Mouse (Mus musculus): ENCODE measurements around the gene Slc5a11. TPM values are rescaled to one million over a fixed set of nuclear protein-coding genes. Genes with fewer than 3 reads are reported as not detected.

Slc5a11 gene
- total RNA-seq (2021), result not detected
- long read RNA-seq, experiment 1, result 0 reads
- long read RNA-seq, experiment 2, result 0 reads

DNA sequence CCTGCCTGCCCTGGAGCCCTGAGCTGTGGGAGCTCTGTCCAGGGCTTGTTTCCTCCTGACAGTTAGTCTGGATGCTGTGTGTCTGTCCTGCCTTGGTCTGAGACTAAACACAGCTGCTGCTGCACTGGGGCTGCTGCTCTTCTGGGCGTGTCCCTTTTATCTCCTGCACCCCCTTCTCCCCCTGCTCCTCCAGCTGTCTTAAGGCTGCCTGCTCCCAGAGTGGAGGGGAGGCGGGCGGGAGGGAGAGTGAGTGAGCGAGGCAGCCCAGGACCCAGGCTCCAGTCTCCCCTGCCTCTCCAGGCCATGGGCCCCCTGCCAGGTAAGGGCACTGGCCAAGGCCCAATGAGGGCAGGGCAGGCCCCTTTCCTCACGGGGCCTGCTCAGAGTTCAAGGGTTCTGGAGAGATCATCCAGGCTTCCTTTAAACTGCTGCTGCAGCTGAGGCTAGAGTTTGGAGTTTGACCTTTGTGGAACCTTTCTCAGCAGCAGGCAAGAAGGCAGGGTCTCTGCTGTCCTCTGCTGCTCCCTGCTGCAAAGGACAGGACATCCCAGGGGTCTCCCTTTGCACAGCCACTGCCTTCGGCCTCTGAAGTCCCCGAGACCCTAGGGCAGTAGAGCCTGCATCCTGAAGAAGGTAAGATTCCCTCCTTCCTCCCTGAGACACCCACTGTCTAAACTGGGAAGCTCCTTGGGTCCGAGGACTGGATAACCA is at the start of gene Slc5a11:
TSS of gene Slc5a11 (plus strand) at position 416 of the 711 bp plus-strand sequence.
- DNase-seq, result no peak

DNA sequence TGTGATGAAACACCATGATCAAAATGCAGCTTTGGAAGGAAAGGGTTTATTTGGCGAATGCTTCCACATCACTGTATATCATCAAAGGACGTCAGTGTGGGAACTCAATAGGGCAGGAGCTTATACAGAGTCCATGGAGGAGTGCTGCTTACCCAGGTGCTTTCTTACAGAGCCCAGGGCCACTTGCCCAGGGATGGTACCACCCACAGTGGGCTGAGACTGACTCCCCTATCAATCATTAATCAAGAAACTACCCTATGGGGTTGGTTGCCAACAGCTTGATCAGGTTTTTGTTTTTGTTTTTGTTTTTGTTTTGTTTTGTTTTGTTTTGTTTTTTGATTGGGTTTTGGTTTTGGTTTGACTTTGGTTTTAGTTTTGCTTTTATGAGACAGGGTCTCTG is 47.1 kb upstream of the Slc5a11 start:
- DNase-seq, result no peak

DNA sequence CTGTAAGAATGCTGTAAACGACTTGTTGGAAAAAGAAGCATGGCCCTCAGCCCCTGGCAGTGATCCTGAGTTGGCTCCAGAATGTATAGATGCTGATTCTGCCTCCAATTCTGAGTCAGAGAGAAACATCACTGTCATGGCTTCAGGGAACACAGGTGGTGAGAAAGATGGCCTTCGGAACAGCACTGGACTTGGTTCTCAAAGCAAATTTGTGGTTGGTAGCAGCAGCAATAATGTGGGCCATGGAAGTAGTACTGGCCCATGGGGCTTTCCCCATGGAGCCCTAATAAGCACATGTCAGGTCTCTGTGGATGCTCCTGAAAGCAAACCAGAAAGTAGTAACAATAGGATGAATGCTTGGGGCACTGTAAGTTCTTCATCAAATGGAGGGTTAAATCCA is 45.0 kb upstream of the Slc5a11 start:
- DNase-seq, result no peak

DNA sequence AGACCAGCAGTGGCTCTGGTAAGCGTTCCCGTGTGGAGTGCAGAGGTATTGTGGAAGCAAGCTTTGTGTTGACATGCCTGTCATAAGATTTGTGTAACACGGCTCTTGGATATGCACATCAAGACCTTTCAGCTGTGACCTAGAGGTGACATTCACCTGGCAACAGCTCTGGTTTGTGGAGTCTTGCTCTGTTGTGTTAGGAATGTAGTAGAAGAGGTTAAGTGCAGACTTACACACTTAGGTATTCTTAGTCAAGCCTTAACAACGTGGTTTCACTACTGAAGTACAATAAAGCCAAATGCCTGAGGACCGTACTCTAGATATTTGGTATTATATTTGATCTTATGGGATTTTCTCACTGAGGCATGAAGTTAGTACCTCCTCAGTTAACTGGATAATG is 42.5 kb upstream of the Slc5a11 start:
- no peak for DNase-seq

DNA sequence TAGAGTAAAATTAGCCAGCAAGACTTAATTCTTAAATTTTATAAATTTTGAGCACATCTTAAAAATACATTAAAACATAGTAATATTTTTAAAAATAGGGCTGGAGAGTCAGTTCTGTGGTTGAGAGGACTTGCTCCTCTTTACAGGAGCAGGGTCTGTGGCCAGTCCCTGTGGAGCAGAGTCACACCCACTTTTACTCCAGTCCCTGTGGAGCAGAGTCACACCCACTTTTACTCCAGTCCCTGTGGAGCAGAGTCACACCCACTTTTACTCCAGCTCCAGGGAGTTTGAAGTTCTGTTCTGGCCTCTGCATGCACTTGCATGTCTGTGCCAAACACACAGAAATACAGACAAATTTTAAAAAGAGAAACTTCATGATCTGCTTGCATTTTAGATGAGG is 37.4 kb upstream of the Slc5a11 start:
- no peak for DNase-seq

DNA sequence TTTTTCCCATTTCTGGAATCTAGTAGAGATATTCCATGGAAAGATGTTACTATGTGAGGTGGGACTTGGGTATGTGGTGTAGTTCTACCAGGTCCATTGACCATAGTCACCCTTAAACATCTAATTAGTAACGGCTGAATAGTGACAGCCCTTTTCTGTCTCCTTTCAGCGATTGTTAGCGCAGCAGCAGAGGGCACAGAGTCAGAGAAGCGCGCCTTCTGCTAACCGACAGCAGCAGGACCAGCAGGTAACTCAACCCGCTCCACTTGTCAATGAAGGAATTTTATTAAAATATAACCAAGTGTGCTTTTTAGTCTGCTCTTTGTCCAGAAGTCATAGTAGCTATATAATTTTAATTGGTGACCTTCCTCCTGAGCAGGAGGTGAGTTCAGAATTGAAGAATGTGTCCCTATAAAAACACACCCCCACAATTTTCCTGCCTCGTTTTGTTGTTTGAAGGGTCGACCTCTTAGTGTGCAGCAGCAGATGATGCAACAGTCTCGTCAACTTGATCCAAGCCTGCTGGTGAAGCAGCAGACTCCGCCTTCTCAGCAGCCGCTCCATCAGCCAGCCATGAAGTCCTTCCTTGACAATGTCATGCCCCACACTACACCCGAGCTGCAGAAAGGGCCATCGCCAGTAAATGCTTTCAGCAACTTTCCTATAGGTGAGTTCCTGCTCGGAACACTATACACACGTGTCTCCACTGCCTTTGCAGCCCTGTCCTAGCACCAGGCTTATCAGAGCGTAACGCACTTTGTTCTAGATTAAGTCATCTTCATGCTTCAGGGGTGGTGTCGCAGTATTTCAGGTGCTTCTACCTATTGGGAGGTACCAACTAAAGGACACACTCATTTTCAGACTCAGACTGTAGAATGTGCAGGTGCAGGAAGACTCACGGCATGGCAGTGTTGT is 32.5 kb upstream of the Slc5a11 start:
- DNase-seq, result no peak

DNA sequence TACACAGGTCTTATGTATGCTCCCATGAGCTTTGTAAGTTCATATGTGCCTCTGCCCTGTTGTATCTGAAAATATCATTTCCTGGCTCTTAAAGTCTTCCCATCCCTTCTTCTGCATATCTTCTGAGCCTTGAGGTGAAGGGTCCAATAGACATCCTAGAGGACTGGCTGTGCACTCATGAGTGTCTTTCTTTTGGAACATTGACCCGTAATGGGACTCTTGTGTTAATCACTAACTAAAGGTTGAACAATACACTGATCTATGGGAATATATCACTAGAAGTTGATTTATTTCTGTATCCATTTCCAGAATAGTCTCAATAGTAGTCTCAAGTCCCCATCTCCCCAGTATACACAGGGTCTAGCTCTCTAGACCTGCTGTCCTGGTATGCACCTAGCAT is 29.7 kb upstream of the Slc5a11 start:
- no peak for DNase-seq

DNA sequence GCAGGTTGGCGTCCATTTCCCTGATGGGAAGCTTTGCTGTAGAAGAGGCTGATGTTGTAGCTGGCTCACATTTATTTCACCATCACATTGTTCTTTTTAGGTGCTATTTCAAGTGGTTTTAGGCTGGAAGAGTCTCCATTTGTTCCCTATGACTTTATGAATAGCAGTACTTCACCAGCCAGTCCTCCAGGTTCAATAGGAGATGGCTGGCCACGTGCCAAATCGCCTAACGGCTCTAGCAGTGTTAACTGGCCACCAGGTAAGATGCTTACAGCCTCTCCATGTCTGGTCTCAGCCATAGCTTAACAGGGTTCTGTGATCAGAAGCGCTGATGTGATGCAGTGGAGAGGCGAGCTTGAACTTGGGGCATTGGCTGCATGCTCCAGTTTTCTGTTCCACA is 28.1 kb upstream of the Slc5a11 start:
- DNase-seq, result no peak

DNA sequence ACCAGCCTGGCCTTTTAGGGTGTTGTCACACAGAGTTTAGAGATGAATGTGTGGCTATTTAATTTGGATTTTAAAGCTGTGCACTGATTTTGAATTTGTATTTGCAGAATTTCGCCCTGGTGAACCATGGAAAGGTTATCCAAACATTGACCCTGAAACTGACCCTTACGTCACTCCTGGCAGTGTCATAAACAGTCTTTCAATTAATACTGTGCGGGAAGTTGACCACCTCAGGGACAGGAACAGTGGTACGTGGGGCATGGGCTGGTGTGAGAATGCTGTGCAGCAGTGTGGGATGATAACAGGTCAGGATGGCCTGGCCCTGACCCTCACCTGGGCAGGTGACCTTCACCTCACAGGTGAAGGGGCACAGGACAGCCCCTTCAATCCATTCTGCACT is 27.3 kb upstream of the Slc5a11 start:
- no peak for DNase-seq

DNA sequence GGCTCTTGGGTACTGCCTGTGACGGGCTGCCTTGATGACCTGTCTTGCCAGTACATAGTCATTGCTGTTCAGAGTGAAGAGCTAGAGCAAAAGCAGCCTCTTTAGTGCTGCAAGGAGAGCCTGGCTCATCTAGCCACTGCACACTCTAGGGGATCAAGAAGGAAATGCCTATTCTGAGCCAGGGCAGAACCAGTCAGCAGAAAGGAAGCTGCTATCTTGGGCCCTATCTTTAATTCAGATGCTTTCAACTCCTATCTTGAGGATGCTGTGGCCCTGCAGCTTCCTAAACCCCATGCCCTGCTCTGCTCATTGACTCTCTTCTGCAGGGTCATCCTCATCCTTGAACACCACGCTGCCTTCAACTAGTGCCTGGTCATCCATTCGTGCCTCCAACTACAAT is 26.1 kb upstream of the Slc5a11 start:
- no peak for DNase-seq

DNA sequence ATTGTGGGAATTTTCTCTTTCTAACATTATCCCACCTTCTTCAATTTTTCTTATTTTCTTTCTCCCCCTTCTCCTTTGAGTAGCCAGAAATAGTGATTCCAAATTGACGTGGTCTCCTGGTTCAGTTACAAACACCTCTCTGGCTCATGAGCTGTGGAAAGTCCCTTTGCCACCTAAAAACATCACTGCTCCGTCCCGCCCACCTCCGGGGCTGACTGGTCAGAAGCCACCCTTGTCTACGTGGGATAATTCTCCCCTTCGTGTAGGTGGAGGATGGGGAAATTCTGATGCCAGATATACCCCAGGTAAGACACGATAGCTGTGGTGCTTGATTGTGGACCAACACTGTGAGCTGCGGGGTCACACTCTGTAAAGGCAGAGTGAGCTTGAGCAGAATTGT is 24.8 kb upstream of the Slc5a11 start:
- DNase-seq, result no peak

DNA sequence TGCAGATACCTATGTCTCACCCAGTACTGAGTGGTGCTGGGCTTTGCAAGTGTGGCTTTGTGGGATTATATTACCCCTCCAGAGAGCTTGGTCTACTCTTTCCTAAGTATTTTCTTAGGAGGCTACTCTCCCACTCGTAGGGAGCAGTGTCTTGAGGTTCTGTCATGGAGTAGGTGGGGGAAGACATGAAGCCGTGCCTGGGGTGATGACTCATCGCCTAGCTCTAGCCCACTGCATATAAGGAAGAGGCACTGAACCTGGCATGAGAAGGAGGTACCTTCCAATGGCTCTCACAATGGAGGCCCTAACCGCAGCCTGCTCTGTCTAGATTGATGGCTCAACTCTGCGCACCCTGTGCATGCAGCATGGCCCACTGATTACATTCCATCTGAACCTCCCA is 22.8 kb upstream of the Slc5a11 start:
- DNase-seq, result no peak

DNA sequence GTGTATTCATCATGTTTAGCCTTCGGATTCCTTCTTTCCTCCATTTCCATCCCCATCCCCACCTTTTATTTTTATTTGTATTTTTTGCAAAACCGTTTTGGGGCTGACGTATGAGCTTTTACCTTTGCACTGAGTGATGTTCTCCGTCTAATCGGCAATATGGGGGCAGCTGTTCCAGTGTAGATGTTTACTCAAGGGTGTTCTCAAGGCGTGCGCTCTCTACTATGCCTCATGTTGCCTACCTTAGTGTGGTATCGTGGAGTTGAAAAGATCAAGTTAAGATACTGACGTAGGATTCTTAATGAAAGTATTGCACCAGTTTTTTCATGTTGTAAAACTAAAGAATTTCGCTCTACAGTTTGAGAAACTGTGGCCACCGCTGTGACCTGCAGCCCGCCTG is 21.4 kb upstream of the Slc5a11 start:
- DNase-seq, result no peak

DNA sequence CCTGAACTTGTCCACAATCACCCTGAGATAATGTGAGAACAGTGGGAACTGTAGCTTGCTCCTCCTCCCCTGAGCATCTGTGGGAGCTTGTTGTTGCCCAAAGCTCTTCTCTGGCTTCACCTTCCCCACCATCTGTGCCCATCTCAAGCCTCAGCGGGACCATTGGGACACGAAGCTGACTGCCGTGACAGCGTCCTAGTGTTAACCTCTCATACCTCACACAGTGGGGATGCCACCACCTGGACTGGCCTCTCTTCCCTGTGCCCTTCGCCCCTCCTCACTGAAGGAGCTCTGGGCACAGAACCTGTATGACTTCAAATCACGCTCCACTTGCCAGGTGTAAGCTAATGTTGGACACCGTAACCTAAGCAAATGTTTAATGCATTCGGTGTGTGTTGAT is 19.9 kb upstream of the Slc5a11 start:
- DNase-seq, result no peak

DNA sequence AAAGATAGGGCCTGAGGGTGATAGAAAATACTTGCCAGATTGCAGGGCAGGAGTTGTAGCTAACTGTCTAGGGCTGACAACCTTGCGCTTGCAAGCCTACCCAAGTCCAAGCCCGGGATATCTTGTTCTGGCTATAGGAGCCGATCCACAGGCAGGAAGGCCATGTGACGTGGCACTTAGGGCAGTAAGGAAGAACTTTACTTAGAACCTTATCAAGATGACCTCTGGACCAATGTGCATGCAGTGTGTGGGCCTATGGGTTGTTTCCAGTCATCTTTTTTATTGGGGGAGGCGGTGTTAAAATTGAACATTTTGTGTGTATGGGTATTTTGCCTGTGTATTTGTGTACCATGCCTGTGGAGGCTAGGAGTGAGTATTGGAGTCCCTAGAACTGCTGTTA is 18.1 kb upstream of the Slc5a11 start:
- no peak for DNase-seq

DNA sequence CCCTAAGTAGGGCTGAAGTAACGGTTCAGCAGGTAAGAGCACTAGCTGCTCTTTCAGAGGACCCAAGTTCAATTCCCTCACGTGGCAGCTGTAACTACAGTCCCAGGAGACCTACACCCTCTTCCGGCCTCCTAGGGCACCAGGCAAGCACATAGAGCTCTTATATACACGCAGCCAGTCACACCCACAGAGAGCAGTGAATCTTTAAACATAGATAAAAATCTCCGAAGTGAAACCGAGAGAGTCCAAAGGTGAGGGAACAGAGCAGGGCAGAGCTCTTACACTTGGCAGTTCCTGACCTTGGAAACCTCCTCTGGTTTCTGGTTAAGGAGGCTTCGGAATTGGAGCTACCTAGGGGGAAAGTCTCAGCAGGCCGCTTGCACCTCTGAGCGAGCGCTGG is 15.9 kb upstream of the Slc5a11 start:
- no peak for DNase-seq

DNA sequence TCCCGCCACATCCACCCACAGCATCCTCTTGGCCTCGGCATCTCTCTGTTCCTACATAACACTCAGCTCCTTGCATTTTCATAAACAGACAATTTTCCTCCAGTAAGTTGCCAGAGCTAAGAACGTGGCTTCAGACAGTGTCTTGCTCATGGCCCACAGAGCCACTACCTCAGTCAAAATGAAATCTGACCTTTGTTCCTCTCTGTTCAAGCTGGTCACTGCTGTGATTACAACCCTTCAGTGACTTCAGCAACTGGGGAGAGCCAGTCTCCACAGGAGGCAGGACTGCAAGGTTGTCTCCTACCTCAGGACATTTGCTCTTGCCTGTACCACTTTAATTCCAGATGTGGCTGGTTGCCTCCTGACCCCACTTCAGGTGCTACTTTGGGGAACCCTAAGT is 15.4 kb upstream of the Slc5a11 start:
- DNase-seq, result no peak

DNA sequence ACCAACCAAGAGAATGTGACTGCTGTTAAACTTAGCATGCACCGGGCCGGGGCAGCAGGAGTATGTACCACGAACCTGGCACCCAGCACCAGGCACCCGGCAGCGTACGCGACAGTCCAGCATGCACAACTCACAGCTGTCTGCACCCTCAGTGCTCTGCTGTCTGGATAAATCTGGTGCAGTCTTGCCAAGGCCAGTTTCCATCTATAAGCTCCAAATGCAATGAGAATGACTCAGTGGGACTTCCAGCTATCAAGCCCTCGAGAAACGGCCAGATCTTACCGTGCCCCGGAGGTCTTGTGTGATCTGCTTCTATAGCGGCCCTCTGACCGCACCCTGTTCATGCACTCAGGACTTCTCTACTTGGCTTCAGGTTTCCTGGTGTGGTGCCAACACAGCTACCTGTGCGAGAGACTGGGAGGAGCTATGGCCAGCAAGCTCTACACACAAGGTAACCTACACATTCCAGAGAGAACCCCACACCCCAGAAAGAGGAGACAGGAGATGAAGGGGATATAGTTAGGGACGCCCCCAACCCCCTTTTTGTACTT is 14.8 kb upstream of the Slc5a11 start:
- DNase-seq, result no peak

DNA sequence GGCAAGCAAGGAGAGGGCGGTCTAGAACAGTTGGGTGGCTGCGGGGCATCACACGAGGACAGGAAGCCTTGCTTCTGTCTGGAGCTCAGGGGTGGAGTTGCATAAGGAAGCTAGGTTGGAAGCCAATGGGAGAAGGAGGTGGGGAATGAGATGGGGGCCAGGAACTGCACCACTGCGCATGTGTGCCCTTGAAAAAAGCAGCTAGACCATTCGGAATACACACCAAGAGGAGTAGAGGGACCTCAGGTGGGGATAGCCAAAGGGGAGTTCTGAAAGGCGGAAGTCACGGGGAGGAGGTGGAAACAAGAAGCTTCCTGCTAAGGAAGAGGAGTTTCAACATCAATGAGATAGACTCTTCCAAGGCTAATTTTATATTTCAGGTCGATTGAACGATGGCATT is 13.9 kb upstream of the Slc5a11 start:
- no peak for DNase-seq

DNA sequence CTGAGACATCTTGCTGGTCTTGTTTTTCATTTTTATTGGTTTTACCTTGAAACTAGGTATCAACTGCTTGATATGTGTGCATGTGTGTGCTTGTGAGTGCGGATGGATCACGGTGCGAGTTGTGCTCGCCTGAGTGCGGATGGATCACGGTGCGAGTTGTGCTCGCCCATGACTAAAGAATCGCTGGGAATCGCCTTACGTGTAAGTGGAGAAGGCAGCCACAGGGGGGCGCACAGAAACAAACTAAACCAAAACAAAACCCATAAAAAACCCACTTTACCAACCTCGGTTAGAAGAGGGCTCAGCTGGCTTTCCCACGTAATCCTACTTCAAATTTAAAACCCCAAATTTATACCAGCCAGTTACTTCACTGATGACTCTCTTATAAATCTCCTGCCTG is 9.3 kb upstream of the Slc5a11 start:
- peak; percentile 58 to 77 for DNase-seq

DNA sequence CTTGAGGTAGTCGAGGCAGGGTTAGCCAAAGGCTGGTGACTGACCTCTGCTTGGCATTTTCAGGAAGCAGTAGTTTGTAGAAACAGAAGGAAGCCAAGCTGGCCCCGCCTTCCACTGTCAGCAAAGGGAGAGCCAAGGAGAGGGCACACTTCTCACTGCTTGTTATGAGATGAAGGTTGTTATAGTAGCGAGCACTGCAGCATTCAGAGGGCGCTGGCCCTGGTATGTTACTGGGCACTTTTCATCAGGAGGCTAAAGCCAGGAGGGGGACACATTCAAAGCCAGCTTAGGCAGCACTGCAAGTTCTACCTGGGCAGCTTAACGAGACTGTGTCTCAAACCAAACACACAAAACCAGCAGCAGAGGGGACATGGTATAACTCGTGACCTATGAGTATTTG is 7.0 kb upstream of the Slc5a11 start:
- no peak for DNase-seq

DNA sequence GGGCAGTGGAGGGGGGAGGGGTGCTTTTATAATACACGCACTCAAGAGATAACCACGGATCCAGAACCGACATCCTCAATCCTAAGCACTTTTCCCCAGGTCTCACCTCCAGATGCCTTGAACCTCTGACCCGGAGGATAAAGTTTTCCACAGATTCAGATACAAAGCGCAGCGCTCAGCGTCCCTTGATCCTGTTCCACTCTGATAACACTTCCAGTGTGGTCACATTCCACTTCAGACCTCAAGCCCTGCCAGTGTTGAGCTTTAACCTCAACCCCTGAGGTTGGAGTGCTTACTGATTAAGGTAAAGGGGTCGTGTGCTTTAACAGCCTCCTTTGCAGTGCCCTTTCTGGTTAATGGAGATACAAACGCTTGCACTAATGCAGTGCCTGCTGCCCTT is 4.7 kb upstream of the Slc5a11 start:
- DNase-seq, result no peak

DNA sequence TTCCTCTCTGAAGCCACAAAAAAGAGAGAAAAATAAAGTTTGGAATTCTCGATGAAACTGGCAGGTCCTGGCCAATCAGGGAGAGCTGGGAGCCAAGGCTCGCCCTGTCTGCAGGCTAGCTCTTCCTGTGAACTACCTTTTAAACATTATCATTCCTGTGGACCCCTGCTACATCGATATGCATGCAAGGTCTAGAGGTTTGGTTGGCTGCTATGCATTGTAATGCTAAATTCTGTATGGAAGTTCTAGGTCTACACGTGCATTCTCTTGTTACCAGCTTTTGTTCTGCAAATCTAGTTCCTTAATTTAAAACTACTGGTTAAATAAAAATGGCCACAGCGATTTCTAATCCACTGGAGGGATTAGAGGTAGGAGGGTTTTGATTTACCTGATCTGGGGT is 3.1 kb upstream of the Slc5a11 start:
- DNase-seq, result no peak
